8 mouse cellular contexts compared by ENCODE assay signal in genomic region chr9:66714022-66714515, GRCm38 (mm10). TPM values are rescaled to one million over a fixed set of nuclear protein-coding genes. Genes with fewer than 3 reads are reported as not detected.
DNase-seq lines count a peak whose midpoint lies in the region; ATAC-seq and TF ChIP-seq lines count a peak whose summit lies in the region.

No protein-coding gene starts in this region.

- peak overlapping the region; percentile 64 for H3K4me3 ChIP-seq in gastrocnemius, adult 2 months

- no peak for TF ChIP-seq CTCF in gastrocnemius, adult 2 months (IDR thresholded peaks at IDR 0.05)

- no peak overlapping the region for H3K27ac ChIP-seq in gastrocnemius, adult 2 months

- intact Hi-C loops in gastrocnemius, adult 2 months (cut with DNase I): no loop called here
- intact Hi-C loops in gastrocnemius, postnatal 36 days (cut with DNase I): no loop called here

- no peak for DNase-seq in gastrocnemius, adult 2 months
- no peak for DNase-seq in gastrocnemius, postnatal 36 days
- DNase-seq in induced T-regulatory cell, adult 2 months (ENCODE audit: low read depth): peak; percentile 71
- DNase-seq in right cerebral cortex, postnatal 36 days (ENCODE audit: low spot score in 2 of 2): no peak
- DNase-seq in cerebellum, adult 8-10 months: no peak
- DNase-seq in urinary bladder, adult 18-20 months (ENCODE audit: low spot score in 2 of 2): no peak

- 0 out of 2 replicates have a peak, but pooled peaks have one; percentile 38 for ATAC-seq in common myeloid progenitor, adult 5-6 weeks (replicated peaks; ENCODE audit: low read depth, poor library complexity, severe bottlenecking)
- peak; percentile 24; the same call in 1 of the 2 replicates for ATAC-seq in megakaryocyte progenitor cell, adult 5-6 weeks (replicated peaks; ENCODE audit: poor library complexity)

RNA-seq across cellular contexts. Expression of gene Car12, which starts 0.6 kb away (rescaled TPM):
- under 1 TPM; 0.10 to 0.14 TPM for total RNA-seq in gastrocnemius, adult 2 months (2021)
- under 1 TPM; 0.13 to 0.27 TPM for total RNA-seq in gastrocnemius, postnatal 36 days (2021)
- total RNA-seq in common myeloid progenitor, adult 5-6 weeks (2017): 3.4 and 3.7 TPM in 2 replicates
- 2.3 and 2.7 TPM in 2 replicates for total RNA-seq in megakaryocyte progenitor cell, adult 5-6 weeks (2015)
- 1.2 and 2.4 TPM in 2 replicates for total RNA-seq in megakaryocyte progenitor cell, adult 5-6 weeks (2017)
